Mouse (Mus musculus): ENCODE data around the gene Styx.

GRCm38 (mm10) chr14:45438931-45439275, 88.0 kb downstream of the Styx start:
- TF ChIP-seq CTCF (IDR thresholded peaks at IDR 0.05; ENCODE audit: borderline replicate concordance, insufficient read depth, low read length) = no peak
- TF ChIP-seq POLR2A (IDR thresholded peaks at IDR 0.05; ENCODE audit: low read depth, low read length) = no peak

All from embryonic fibroblast, embryonic 13.5 days (primary cell).